Mouse (Mus musculus) CH12.LX (cell line): Measurements from ENCODE around the gene Hist1h2bn. TPM values are rescaled to one million over a fixed set of nuclear protein-coding genes. Genes with fewer than 3 reads are reported as not detected.

Experiments used
- DNase-seq: peaks from one replicate; pipeline ENCODE4 v3.0.0-alpha.2; 2013; ENCODE audit errors: extremely low read depth
- H3K27ac ChIP-seq: 2 replicates; pipeline ENCODE4 v1.5.1; 2012; ENCODE audit warnings: low read depth, mild to moderate bottlenecking, control low read depth, moderate library complexity; ENCODE audit not compliant: insufficient read depth
- H3K27me3 ChIP-seq: replicated peaks from 2 replicates; pipeline ENCODE3; 2012; ENCODE audit warnings: inconsistent platforms
- H3K36me3 ChIP-seq, 2 experiments: replicated peaks in 1 of 2; 2 replicates each; pipeline versions ENCODE3 to v1.6.1; 2012; ENCODE audit warnings: inconsistent platforms in 1 of 2, low read length in 1 of 2, mild to moderate bottlenecking in 1 of 2, mixed read lengths in 1 of 2, moderate library complexity in 1 of 2; ENCODE audit not compliant: control insufficient read depth in 1 of 2, insufficient read depth in 1 of 2
- H3K4me1 ChIP-seq, 2 experiments: 2 replicates each; pipeline ENCODE4 v1.6.1; 2012; ENCODE audit warnings: inconsistent platforms in 1 of 2, moderate library complexity in 1 of 2; ENCODE audit not compliant: insufficient read depth in 2 of 2, control insufficient read depth in 1 of 2
- H3K4me2 ChIP-seq: 2 replicates; pipeline ENCODE4 v1.6.1; 2012; ENCODE audit warnings: low read depth, mild to moderate bottlenecking, control low read depth; ENCODE audit not compliant: poor library complexity, insufficient read depth, severe bottlenecking
- H3K4me3 ChIP-seq, 3 experiments: fragments of 150-350 bp in 1 of 3; sonication (generic) in 1 of 3; replicated peaks in 1 of 3; 2 replicates each; pipeline versions ENCODE3 to v1.5.1; 2011 to 2012; ENCODE audit warnings: low read depth in 2 of 3, low read length in 2 of 3, mild to moderate bottlenecking in 2 of 3, moderate library complexity in 2 of 3, control low read depth in 1 of 3, improper control_type of control experiment in 1 of 3, inconsistent platforms in 1 of 3, mixed read lengths in 1 of 3; ENCODE audit not compliant: poor library complexity in 1 of 3
- H3K79me2 ChIP-seq: replicated peaks from 2 replicates; pipeline ENCODE4 v1.6.1; 2012; ENCODE audit warnings: mild to moderate bottlenecking, moderate library complexity; ENCODE audit not compliant: control insufficient read depth, poor library complexity, insufficient read depth, severe bottlenecking; ENCODE audit errors: extremely low read depth
- H3K9ac ChIP-seq: 2 replicates; pipeline ENCODE4 v1.6.1; 2012; ENCODE audit warnings: low read depth, mild to moderate bottlenecking, control low read depth, moderate library complexity; ENCODE audit not compliant: insufficient read depth
- H3K9me3 ChIP-seq: replicated peaks from 2 replicates; pipeline ENCODE3; 2012; ENCODE audit warnings: low read length, inconsistent platforms, mixed read lengths
- BHLHE40 ChIP-seq: IDR thresholded peaks from 2 replicates; pipeline ENCODE4 v1.6.1; 2011; ENCODE audit warnings: mild to moderate bottlenecking, low read depth, low read length, improper control_type of control experiment
- CHD1 ChIP-seq: IDR thresholded peaks from 2 replicates; pipeline ENCODE4 v1.6.1; 2012; ENCODE audit warnings: low read depth, low read length, improper control_type of control experiment, inconsistent platforms
- CHD2 ChIP-seq: IDR thresholded peaks from 2 replicates; pipeline ENCODE4 v1.6.1; 2011; ENCODE audit warnings: low read length, improper control_type of control experiment
- CTCF ChIP-seq, 2 experiments: IDR thresholded peaks in 1 of 2; conservative IDR thresholded peaks in 1 of 2; 2 replicates each; pipeline ENCODE4 v1.5.1; 2011 to 2012; ENCODE audit warnings: low read depth in 2 of 2, low read length in 2 of 2, improper control_type of control experiment in 1 of 2, inconsistent platforms in 1 of 2, mild to moderate bottlenecking in 1 of 2, moderate library complexity in 1 of 2
- GABPA ChIP-seq: IDR thresholded peaks from 2 replicates; pipeline ENCODE4 v1.6.1; 2012; ENCODE audit warnings: low read depth, low read length, improper control_type of control experiment, inconsistent platforms; ENCODE audit not compliant: insufficient replicate concordance
- HCFC1 ChIP-seq: IDR thresholded peaks from 2 replicates; pipeline ENCODE4 v1.6.1; 2012; ENCODE audit warnings: low read depth, mild to moderate bottlenecking, inconsistent platforms, low read length, improper control_type of control experiment
- MAZ ChIP-seq: IDR thresholded peaks from 2 replicates; pipeline ENCODE4 v1.6.1; 2012; ENCODE audit warnings: low read depth, mild to moderate bottlenecking, inconsistent platforms, low read length, improper control_type of control experiment, moderate library complexity
- MXI1 ChIP-seq: IDR thresholded peaks from 2 replicates; pipeline ENCODE4 v1.6.1; 2011; ENCODE audit warnings: mild to moderate bottlenecking, low read depth, low read length, improper control_type of control experiment
- NELFE ChIP-seq: IDR thresholded peaks from 2 replicates; pipeline ENCODE4 v1.6.1; 2011; ENCODE audit warnings: low read depth, low read length, improper control_type of control experiment
- NRF1 ChIP-seq: IDR thresholded peaks from 2 replicates; pipeline ENCODE4 v1.6.1; 2014; ENCODE audit warnings: low read depth, mild to moderate bottlenecking, inconsistent platforms, low read length, improper control_type of control experiment, moderate library complexity
- POLR2A ChIP-seq: IDR thresholded peaks from 2 replicates; pipeline ENCODE4 v1.6.1; 2011; ENCODE audit warnings: low read depth, mild to moderate bottlenecking, improper control_type of control experiment, low read length
- POLR2AphosphoS2 ChIP-seq: IDR thresholded peaks from 2 replicates; pipeline ENCODE4 v1.6.1; 2011; ENCODE audit warnings: low read depth, low read length, improper control_type of control experiment
- RAD21 ChIP-seq: IDR thresholded peaks from 2 replicates; pipeline ENCODE4 v1.6.1; 2011; ENCODE audit warnings: low read depth, mild to moderate bottlenecking, low read length, improper control_type of control experiment, moderate library complexity
- RCOR1 ChIP-seq: conservative IDR thresholded peaks from 2 replicates; pipeline ENCODE4 v1.6.1; 2012; ENCODE audit warnings: low read depth, mild to moderate bottlenecking, inconsistent platforms, low read length, improper control_type of control experiment
- SIN3A ChIP-seq: IDR thresholded peaks from 2 replicates; pipeline ENCODE4 v1.6.1; 2012; ENCODE audit warnings: low read length, improper control_type of control experiment, inconsistent platforms
- TBP ChIP-seq: conservative IDR thresholded peaks from 2 replicates; pipeline ENCODE4 v1.6.1; 2011; ENCODE audit warnings: low read depth, low read length, improper control_type of control experiment
- TCF12 ChIP-seq: IDR thresholded peaks from 2 replicates; pipeline ENCODE4 v1.6.1; 2014; ENCODE audit warnings: low read depth, mild to moderate bottlenecking, inconsistent platforms, low read length, improper control_type of control experiment
- UBTF ChIP-seq: IDR thresholded peaks from 2 replicates; pipeline ENCODE4 v1.6.1; 2012; ENCODE audit warnings: low read depth, mild to moderate bottlenecking, inconsistent platforms, low read length, improper control_type of control experiment, moderate library complexity
- USF1 ChIP-seq: IDR thresholded peaks from 2 replicates; pipeline ENCODE4 v1.6.1; 2014; ENCODE audit warnings: low read depth, mild to moderate bottlenecking, inconsistent platforms, low read length, improper control_type of control experiment
- ZMIZ1 ChIP-seq: IDR thresholded peaks from 2 replicates; pipeline ENCODE4 v1.6.1; 2012; ENCODE audit warnings: low read depth, mild to moderate bottlenecking, inconsistent platforms, low read length, improper control_type of control experiment
- ZNF384 ChIP-seq: IDR thresholded peaks from 2 replicates; pipeline ENCODE4 v1.6.1; 2012; ENCODE audit warnings: low read depth, low read length, improper control_type of control experiment, inconsistent platforms
- dilution Hi-C: fragments of 300-500 bp; cut with MboI; formaldehyde crosslinking; loops from 2 replicates; pipeline ENCODE4 v1.14.3; 2020; ENCODE audit warnings: low sequenced_read_pairs; ENCODE audit not compliant: extremely low pct_unique_long_range_greater_than_20kb, extremely low pct_ligation_motif_present
- in situ Hi-C: fragments of 300-500 bp; cut with MboI; formaldehyde crosslinking; loops from 3 replicates; pipeline ENCODE4 v1.14.3; 2019; ENCODE audit warnings: low sequenced_read_pairs, low pct_ligation_motif_present, low pct_unique_long_range_greater_than_20kb, mixed read lengths
- polyA plus RNA-seq: library from polyadenylated mRNA; unstranded; fragments of >175 nt; gene quantifications from 2 replicates; pipeline ENCODE4 v1.2.1, GENCODE M21; 2012; ENCODE audit warnings: low read depth; ENCODE audit not compliant: insufficient read length
- total RNA-seq, 2 experiments: library from RNA; depleted of rRNA; stranded (reverse); fragments of 300-350 nt in 1 of 2; fragments of >200 nt in 1 of 2; gene quantifications; 2 replicates each; pipeline ENCODE4 v1.2.3; 2012 to 2014

Hist1h2bn gene
- total and polyA plus RNA-seq, 3 experiments: 2.6 to 1,563 (median 24.0) TPM

DNA sequence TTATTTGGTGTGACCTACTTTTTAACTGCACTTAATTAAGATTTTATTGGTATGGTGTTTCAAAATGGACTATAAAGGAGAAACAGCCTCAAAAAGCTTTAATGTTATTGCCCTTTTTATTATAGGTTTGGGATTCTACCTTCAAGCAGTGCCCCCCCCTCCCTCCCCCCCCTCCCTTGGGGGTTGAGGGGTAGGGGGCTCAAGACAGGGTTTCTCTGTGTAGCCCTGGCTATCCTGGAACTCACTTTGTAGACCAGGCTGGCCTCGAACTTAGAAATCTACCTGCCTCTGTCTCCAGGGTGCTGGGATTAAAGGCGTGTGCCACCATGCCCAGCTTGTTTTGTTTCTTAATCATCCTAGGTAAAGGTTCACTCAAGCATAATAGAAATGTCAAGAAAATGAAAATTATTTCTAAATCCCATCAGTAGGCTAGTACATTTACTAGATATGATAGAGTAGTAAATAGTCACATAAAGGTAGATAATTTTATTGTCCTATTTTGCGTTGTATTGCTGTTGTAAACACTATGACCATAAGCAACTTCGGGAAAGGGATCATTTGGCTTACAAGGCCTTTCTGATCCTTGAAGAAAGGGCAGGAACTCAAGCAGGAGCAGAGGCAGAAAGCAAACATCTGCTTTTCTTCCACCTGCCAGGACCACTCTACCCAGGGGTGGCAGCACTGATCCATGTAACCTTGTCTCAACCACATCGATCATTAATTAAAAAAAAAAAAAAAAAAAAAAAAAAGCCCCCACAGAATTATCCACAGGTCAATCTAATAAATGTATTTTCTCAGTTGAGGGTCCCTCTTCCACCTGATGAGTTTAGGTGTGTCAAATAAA lies 30.7 kb upstream of the Hist1h2bn start:
- no peaks in the 10 kb centered on the region for H3K27me3 ChIP-seq
- DNase-seq: no peak
- no peaks in the 10 kb centered on the region for H3K36me3 ChIP-seq
- dilution Hi-C loops: no loop called here
- H3K4me1 ChIP-seq: peaks cover 2 to 28% of the 10 kb centered on the region in 2 experiments; a peak in 2 of 4 replicates
- no peak overlapping the region for H3K27ac ChIP-seq
- H3K4me2 ChIP-seq: no peak overlapping the region; the same call in 1 of the 2 replicates
- H3K4me3 ChIP-seq: no peak overlapping the region
- no peaks in the 10 kb centered on the region for H3K9me3 ChIP-seq
- H3K9ac ChIP-seq: peak overlapping the region; percentile 80
- in situ Hi-C loops: loop anchor here (25.0 kb wide), 2 partner anchors 214 to 336 kb away; partner anchors contain the start of gene Zfp184
- TF ChIP-seq POLR2AphosphoS2: no peak
- TF ChIP-seq ZMIZ1: no peak
- TF ChIP-seq SIN3A: no peak
- no peak for TF ChIP-seq RCOR1
- TF ChIP-seq NELFE: no peak
- no peak for TF ChIP-seq USF1
- no peak for TF ChIP-seq MAZ
- 0 out of 2 replicates have a peak, but pooled peaks have one; percentile 5 for TF ChIP-seq TBP
- no peak; the same call in 1 of the 2 replicates for TF ChIP-seq RAD21
- no peak for TF ChIP-seq TCF12
- TF ChIP-seq CHD1: peak; percentile 55; the same call in 1 of the 2 replicates
- TF ChIP-seq GABPA: no peak
- no peak for TF ChIP-seq NRF1
- no peak for TF ChIP-seq CHD2
- TF ChIP-seq HCFC1: no peak
- peak; percentile 93 for TF ChIP-seq ZNF384
- TF ChIP-seq UBTF: no peak
- TF ChIP-seq POLR2A: no peak
- TF ChIP-seq BHLHE40: no peak
- TF ChIP-seq MXI1: no peak
- TF ChIP-seq CTCF (conservative IDR thresholded peaks at IDR 0.05 in 1 of 2, IDR thresholded peaks at IDR 0.05 in 1 of 2; ENCODE audit: low read depth in 2 of 2, low read length in 2 of 2): peak in 1 of 2 experiments; percentile 48; a peak in 2 of 4 replicates
- no peaks in the 10 kb centered on the region for H3K79me2 ChIP-seq
